Mouse (Mus musculus): Measurements from ENCODE around the gene Mast3. TPM values are rescaled to one million over a fixed set of nuclear protein-coding genes. Genes with fewer than 3 reads are reported as not detected.
A peak's percentile ranks its signal among the peaks of the same experiment; 100 is the strongest.
"Not testable (repeated sequence)": the region's sequence is repeated elsewhere in the genome, so short reads cannot be mapped to it uniquely, and the experiment has no call there.

The Mast3 gene
- polyA plus RNA-seq, 1 experiment from 2014 or later: 10.7 TPM

- Histone ChIP-seq H3K4me2 (replicated peaks; ENCODE audit: low read depth, low read length) (no peak overlapping the region), H3K4me1 (ENCODE audit: control insufficient read depth, insufficient read depth, low read length) (no peaks in the 10 kb centered on the region)
- WGBS: 88% methylated on average over 1 of the region's 1 CpGs
These were observed 22.9 kb upstream of the Mast3 start for GRCm38 (mm10) chr8:70827796-70828195.

GRCm38 (mm10) chr8:70827010-70827409 is 22.2 kb upstream of the Mast3 start:
- Histone ChIP-seq H3K4me1 (ENCODE audit: control insufficient read depth, insufficient read depth, low read length) (no peaks in the 10 kb centered on the region), H3K4me2 (replicated peaks; ENCODE audit: low read depth, low read length) (no peak overlapping the region), H3K9ac (replicated peaks; ENCODE audit: low read depth, low read length) (no peak overlapping the region), H3K4me3 (ENCODE audit: low read depth, low read length) (no peak overlapping the region), H3K27ac (ENCODE audit: low read length) (no peak overlapping the region), H3K36me3 (ENCODE audit: control insufficient read depth, insufficient read depth, low read length) (no peaks in the 10 kb centered on the region), H3K27me3 (ENCODE audit: control insufficient read depth, insufficient read depth, low read length) (no peaks in the 10 kb centered on the region), H3K9me3 (ENCODE audit: control insufficient read depth, low read depth, low read length) (no peaks in the 10 kb centered on the region)
- ATAC-seq (ENCODE audit: insufficient number of reproducible peaks, insufficient read depth, low FRiP score, low read depth): no peak
- 96% methylated on average over 2 of the region's 2 CpGs for WGBS

More at GRCm38 (mm10) chr8:70827796-70828195, 22.9 kb upstream of the Mast3 start:
- Histone ChIP-seq H3K9me3 (ENCODE audit: control insufficient read depth, low read depth, low read length) (no peaks in the 10 kb centered on the region), H3K27ac (ENCODE audit: low read length) (no peak overlapping the region), H3K9ac (replicated peaks; ENCODE audit: low read depth, low read length) (no peak overlapping the region), H3K36me3 (ENCODE audit: control insufficient read depth, insufficient read depth, low read length) (no peaks in the 10 kb centered on the region), H3K27me3 (ENCODE audit: control insufficient read depth, insufficient read depth, low read length) (no peaks in the 10 kb centered on the region), H3K4me3 (ENCODE audit: low read depth, low read length) (no peak overlapping the region)
- no peak for ATAC-seq (ENCODE audit: insufficient number of reproducible peaks, insufficient read depth, low FRiP score, low read depth)

- Histone ChIP-seq H3K4me1 (ENCODE audit: control insufficient read depth, insufficient read depth, low read length) (no peaks in the 10 kb centered on the region; the same call in 1 of the 2 replicates), H3K9me3 (ENCODE audit: control insufficient read depth, low read depth, low read length) (no peaks in the 10 kb centered on the region), H3K27ac (ENCODE audit: low read length) (no peak overlapping the region), H3K9ac (replicated peaks; ENCODE audit: low read depth, low read length) (no peak overlapping the region), H3K4me2 (replicated peaks; ENCODE audit: low read depth, low read length) (no peak overlapping the region), H3K4me3 (ENCODE audit: low read depth, low read length) (no peak overlapping the region), H3K36me3 (ENCODE audit: control insufficient read depth, insufficient read depth, low read length) (no peaks in the 10 kb centered on the region), H3K27me3 (ENCODE audit: control insufficient read depth, insufficient read depth, low read length) (no peaks in the 10 kb centered on the region)
- no peak for ATAC-seq (ENCODE audit: insufficient number of reproducible peaks, insufficient read depth, low FRiP score, low read depth)
- 87% methylated on average over 8 of the region's 8 CpGs for WGBS
These were observed 21.0 kb upstream of the Mast3 start for GRCm38 (mm10) chr8:70825816-70826215.

GRCm38 (mm10) chr8:70823802-70824201 is 18.9 kb upstream of the Mast3 start:
- Histone ChIP-seq H3K9me3 (ENCODE audit: control insufficient read depth, low read depth, low read length) (0 out of 2 replicates have a peak, but pooled peaks cover 2% of the 10 kb centered on the region), H3K27ac (ENCODE audit: low read length) (no peak overlapping the region), H3K36me3 (ENCODE audit: control insufficient read depth, insufficient read depth, low read length) (no peaks in the 10 kb centered on the region), H3K27me3 (ENCODE audit: control insufficient read depth, insufficient read depth, low read length) (no peaks in the 10 kb centered on the region), H3K4me1 (ENCODE audit: control insufficient read depth, insufficient read depth, low read length) (peaks cover 4% of the 10 kb centered on the region; the same call in 1 of the 2 replicates), H3K4me2 (replicated peaks; ENCODE audit: low read depth, low read length) (no peak overlapping the region), H3K4me3 (ENCODE audit: low read depth, low read length) (no peak overlapping the region), H3K9ac (replicated peaks; ENCODE audit: low read depth, low read length) (no peak overlapping the region)
- WGBS: 88% methylated on average over 7 of the region's 7 CpGs
- no peak for ATAC-seq (ENCODE audit: insufficient number of reproducible peaks, insufficient read depth, low FRiP score, low read depth)

- not testable (repeated sequence) for H3K27me3 ChIP-seq (ENCODE audit: control insufficient read depth, insufficient read depth, low read length); H3K4me3 ChIP-seq (ENCODE audit: low read depth, low read length); H3K4me1 ChIP-seq (ENCODE audit: control insufficient read depth, insufficient read depth, low read length); H3K9me3 ChIP-seq (ENCODE audit: control insufficient read depth, low read depth, low read length); H3K36me3 ChIP-seq (ENCODE audit: control insufficient read depth, insufficient read depth, low read length); ATAC-seq (ENCODE audit: insufficient number of reproducible peaks, insufficient read depth, low FRiP score, low read depth); H3K27ac ChIP-seq (ENCODE audit: low read length); H3K4me2 ChIP-seq (replicated peaks; ENCODE audit: low read depth, low read length); H3K9ac ChIP-seq (replicated peaks; ENCODE audit: low read depth, low read length)
- WGBS: 74% methylated on average over 3 of the region's 3 CpGs
These were observed 17.7 kb upstream of the Mast3 start for GRCm38 (mm10) chr8:70822594-70822993.

- 34% methylated on average over 11 of the region's 11 CpGs for WGBS
- no peaks in the 10 kb centered on the region for H3K36me3 ChIP-seq (ENCODE audit: control insufficient read depth, insufficient read depth, low read length)
- peaks cover 4% of the 10 kb centered on the region; the same call in 1 of the 2 replicates for H3K4me1 ChIP-seq (ENCODE audit: control insufficient read depth, insufficient read depth, low read length)
- no peak for ATAC-seq (ENCODE audit: insufficient number of reproducible peaks, insufficient read depth, low FRiP score, low read depth)
- H3K4me3 ChIP-seq (ENCODE audit: low read depth, low read length): no peak overlapping the region
- H3K27me3 ChIP-seq (ENCODE audit: control insufficient read depth, insufficient read depth, low read length): no peaks in the 10 kb centered on the region
- H3K27ac ChIP-seq (ENCODE audit: low read length): no peak overlapping the region
- no peak overlapping the region for H3K4me2 ChIP-seq (replicated peaks; ENCODE audit: low read depth, low read length)
- 0 out of 2 replicates have a peak, but pooled peaks cover 2% of the 10 kb centered on the region for H3K9me3 ChIP-seq (ENCODE audit: control insufficient read depth, low read depth, low read length)
- H3K9ac ChIP-seq (replicated peaks; ENCODE audit: low read depth, low read length): no peak overlapping the region
These were observed 17.1 kb upstream of the Mast3 start for GRCm38 (mm10) chr8:70821992-70822391.

- no peak overlapping the region for H3K27ac ChIP-seq (ENCODE audit: low read length)
- 16% methylated on average over 30 of the region's 30 CpGs for WGBS
- H3K4me1 ChIP-seq (ENCODE audit: control insufficient read depth, insufficient read depth, low read length): peaks cover 4% of the 10 kb centered on the region; the same call in 1 of the 2 replicates
- peak; percentile 25; the same call in 1 of the 2 replicates for ATAC-seq (ENCODE audit: insufficient number of reproducible peaks, insufficient read depth, low FRiP score, low read depth)
- 0 out of 2 replicates have a peak, but pooled peaks cover 2% of the 10 kb centered on the region for H3K27me3 ChIP-seq (ENCODE audit: control insufficient read depth, insufficient read depth, low read length)
- H3K36me3 ChIP-seq (ENCODE audit: control insufficient read depth, insufficient read depth, low read length): no peaks in the 10 kb centered on the region
- H3K9ac ChIP-seq (replicated peaks; ENCODE audit: low read depth, low read length): no peak overlapping the region
- H3K4me3 ChIP-seq (ENCODE audit: low read depth, low read length): no peak overlapping the region
- H3K9me3 ChIP-seq (ENCODE audit: control insufficient read depth, low read depth, low read length): 0 out of 2 replicates have a peak, but pooled peaks cover 2% of the 10 kb centered on the region
- H3K4me2 ChIP-seq (replicated peaks; ENCODE audit: low read depth, low read length): no peak overlapping the region
These were observed 16.6 kb upstream of the Mast3 start for GRCm38 (mm10) chr8:70821399-70821962.

GRCm38 (mm10) chr8:70820101-70820935 is 15.5 kb upstream of the Mast3 start:
- Histone ChIP-seq H3K27ac (ENCODE audit: low read length) (no peak overlapping the region), H3K9ac (replicated peaks; ENCODE audit: low read depth, low read length) (no peak overlapping the region), H3K4me2 (replicated peaks; ENCODE audit: low read depth, low read length) (peak overlapping the region; percentile 16; the same call in 1 of the 2 replicates), H3K36me3 (ENCODE audit: control insufficient read depth, insufficient read depth, low read length) (no peaks in the 10 kb centered on the region), H3K4me3 (ENCODE audit: low read depth, low read length) (no peak overlapping the region), H3K4me1 (ENCODE audit: control insufficient read depth, insufficient read depth, low read length) (peaks cover 4% of the 10 kb centered on the region; the same call in 1 of the 2 replicates), H3K9me3 (ENCODE audit: control insufficient read depth, low read depth, low read length) (0 out of 2 replicates have a peak, but pooled peaks cover 2% of the 10 kb centered on the region), H3K27me3 (ENCODE audit: control insufficient read depth, insufficient read depth, low read length) (0 out of 2 replicates have a peak, but pooled peaks cover 9% of the 10 kb centered on the region)
- WGBS: 3% methylated on average over 31 of the region's 31 CpGs
- ATAC-seq (ENCODE audit: insufficient number of reproducible peaks, insufficient read depth, low FRiP score, low read depth): peak; percentile 79
